Mouse (Mus musculus): ENCODE measurements around the gene Olfr548-ps1. TPM values are rescaled to one million over a fixed set of nuclear protein-coding genes. Genes with fewer than 3 reads are reported as not detected.
"Not testable (repeated sequence)": the region's sequence is repeated elsewhere in the genome, so short reads cannot be mapped to it uniquely, and the experiment has no call there.

Gene Olfr548-ps1
- polyA plus RNA-seq (2015; fragmentation: Nextera tagmentation; extraction: Ambion mirVana), result not detected in 2 replicates

- Histone ChIP-seq H3K4me1 (ENCODE audit: control insufficient read depth, insufficient read depth, low read length) (no peaks in the 10 kb centered on the region), H3K4me2 (ENCODE audit: low read length) (no peak within 1 kb of the TSS), H3K27ac (ENCODE audit: low read length) (no peak within 1 kb of the TSS), H3K9ac (ENCODE audit: low read depth, low read length) (no peak within 1 kb of the TSS), H3K27me3 (ENCODE audit: control insufficient read depth, insufficient read depth, low read depth, low read length) (no peaks in the 10 kb centered on the region), H3K9me3 (replicated peaks; ENCODE audit: control insufficient read depth, low read length, poor library complexity, severe bottlenecking) (no peaks in the 10 kb centered on the region), H3K36me3 (ENCODE audit: control insufficient read depth, insufficient read depth, low read length) (no peaks in the 10 kb centered on the region), H3K4me3 (ENCODE audit: low read depth, low read length) (no peak within 1 kb of the TSS)
- 90% methylated on average over 2 of the region's 2 CpGs for WGBS
- ATAC-seq, result no peak
These were observed at the start of gene Olfr548-ps1 for GRCm38 (mm10) chr7:102540596-102540995. Gene Olfr548-ps1, plus strand, starts transcription at chr7:102540896.

- H3K27ac ChIP-seq (ENCODE audit: low read length); H3K4me1 ChIP-seq (ENCODE audit: control insufficient read depth, insufficient read depth, low read length); H3K9me3 ChIP-seq (replicated peaks; ENCODE audit: control insufficient read depth, low read length, poor library complexity, severe bottlenecking); H3K36me3 ChIP-seq (ENCODE audit: control insufficient read depth, insufficient read depth, low read length); H3K4me3 ChIP-seq (ENCODE audit: low read depth, low read length); H3K4me2 ChIP-seq (ENCODE audit: low read length); ATAC-seq; H3K27me3 ChIP-seq (ENCODE audit: control insufficient read depth, insufficient read depth, low read depth, low read length); H3K9ac ChIP-seq (ENCODE audit: low read depth, low read length): not testable (repeated sequence)
- WGBS, result 56% methylated on average over 7 of the region's 7 CpGs
These were observed 46.3 kb upstream of the Olfr548-ps1 start for GRCm38 (mm10) chr7:102494416-102494815.

GRCm38 (mm10) chr7:102499473-102499872, 41.2 kb upstream of the Olfr548-ps1 start, which contains the start of gene Olfr545:
Gene Olfr545, minus strand, starts transcription at chr7:102499573.
- Histone ChIP-seq H3K4me3 (ENCODE audit: low read depth, low read length) (no peak within 1 kb of the TSS), H3K27me3 (ENCODE audit: control insufficient read depth, insufficient read depth, low read depth, low read length) (no peaks in the 10 kb centered on the region), H3K4me2 (ENCODE audit: low read length) (no peak within 1 kb of the TSS), H3K27ac (ENCODE audit: low read length) (no peak within 1 kb of the TSS), H3K9me3 (replicated peaks; ENCODE audit: control insufficient read depth, low read length, poor library complexity, severe bottlenecking) (no peaks in the 10 kb centered on the region), H3K9ac (ENCODE audit: low read depth, low read length) (no peak within 1 kb of the TSS), H3K36me3 (ENCODE audit: control insufficient read depth, insufficient read depth, low read length) (no peaks in the 10 kb centered on the region), H3K4me1 (ENCODE audit: control insufficient read depth, insufficient read depth, low read length) (no peaks in the 10 kb centered on the region)
- ATAC-seq, result no peak
- WGBS, result 72% methylated on average over 3 of the region's 3 CpGs

- Histone ChIP-seq H3K9me3 (replicated peaks; ENCODE audit: control insufficient read depth, low read length, poor library complexity, severe bottlenecking) (no peaks in the 10 kb centered on the region), H3K36me3 (ENCODE audit: control insufficient read depth, insufficient read depth, low read length) (no peaks in the 10 kb centered on the region), H3K4me3 (ENCODE audit: low read depth, low read length) (no peak overlapping the region), H3K4me1 (ENCODE audit: control insufficient read depth, insufficient read depth, low read length) (no peaks in the 10 kb centered on the region), H3K27ac (ENCODE audit: low read length) (no peak overlapping the region), H3K4me2 (ENCODE audit: low read length) (no peak overlapping the region), H3K9ac (ENCODE audit: low read depth, low read length) (no peak overlapping the region), H3K27me3 (ENCODE audit: control insufficient read depth, insufficient read depth, low read depth, low read length) (no peaks in the 10 kb centered on the region)
- WGBS, result 82% methylated on average over 5 of the region's 5 CpGs
- ATAC-seq, result no peak
These were observed 38.7 kb upstream of the Olfr548-ps1 start for GRCm38 (mm10) chr7:102501986-102502385.

- WGBS, result 54% methylated on average over 3 of the region's 3 CpGs
- ATAC-seq, result peak; percentile 92
- Histone ChIP-seq H3K4me1 (ENCODE audit: control insufficient read depth, insufficient read depth, low read length) (no peaks in the 10 kb centered on the region), H3K4me3 (ENCODE audit: low read depth, low read length) (no peak overlapping the region), H3K27me3 (ENCODE audit: control insufficient read depth, insufficient read depth, low read depth, low read length) (no peaks in the 10 kb centered on the region), H3K9ac (ENCODE audit: low read depth, low read length) (no peak overlapping the region), H3K9me3 (replicated peaks; ENCODE audit: control insufficient read depth, low read length, poor library complexity, severe bottlenecking) (no peaks in the 10 kb centered on the region), H3K27ac (ENCODE audit: low read length) (no peak overlapping the region), H3K36me3 (ENCODE audit: control insufficient read depth, insufficient read depth, low read length) (no peaks in the 10 kb centered on the region), H3K4me2 (ENCODE audit: low read length) (no peak overlapping the region)
These were observed 33.8 kb upstream of the Olfr548-ps1 start for GRCm38 (mm10) chr7:102506848-102507247.

GRCm38 (mm10) chr7:102508066-102508465, 32.6 kb upstream of the Olfr548-ps1 start:
- no peak for ATAC-seq
- H3K36me3 ChIP-seq (ENCODE audit: control insufficient read depth, insufficient read depth, low read length), result no peaks in the 10 kb centered on the region

GRCm38 (mm10) chr7:102508666-102509065, 32.0 kb upstream of the Olfr548-ps1 start:
- Histone ChIP-seq H3K36me3 (ENCODE audit: control insufficient read depth, insufficient read depth, low read length) (no peaks in the 10 kb centered on the region), H3K4me3 (ENCODE audit: low read depth, low read length) (no peak overlapping the region), H3K27ac (ENCODE audit: low read length) (no peak overlapping the region), H3K9me3 (replicated peaks; ENCODE audit: control insufficient read depth, low read length, poor library complexity, severe bottlenecking) (no peaks in the 10 kb centered on the region), H3K27me3 (ENCODE audit: control insufficient read depth, insufficient read depth, low read depth, low read length) (no peaks in the 10 kb centered on the region), H3K4me2 (ENCODE audit: low read length) (no peak overlapping the region), H3K4me1 (ENCODE audit: control insufficient read depth, insufficient read depth, low read length) (0 out of 2 replicates have a peak, but pooled peaks cover 3% of the 10 kb centered on the region), H3K9ac (ENCODE audit: low read depth, low read length) (no peak overlapping the region)
- no peak for ATAC-seq
- 85% methylated on average over 6 of the region's 6 CpGs for WGBS

More at GRCm38 (mm10) chr7:102508066-102508465, 32.6 kb upstream of the Olfr548-ps1 start:
- Histone ChIP-seq H3K9me3 (replicated peaks; ENCODE audit: control insufficient read depth, low read length, poor library complexity, severe bottlenecking) (no peaks in the 10 kb centered on the region), H3K9ac (ENCODE audit: low read depth, low read length) (no peak overlapping the region), H3K4me2 (ENCODE audit: low read length) (no peak overlapping the region), H3K27me3 (ENCODE audit: control insufficient read depth, insufficient read depth, low read depth, low read length) (no peaks in the 10 kb centered on the region), H3K4me3 (ENCODE audit: low read depth, low read length) (no peak overlapping the region), H3K4me1 (ENCODE audit: control insufficient read depth, insufficient read depth, low read length) (no peaks in the 10 kb centered on the region), H3K27ac (ENCODE audit: low read length) (no peak overlapping the region)
- 84% methylated on average over 9 of the region's 9 CpGs for WGBS

GRCm38 (mm10) chr7:102509726-102510125, 31.0 kb upstream of the Olfr548-ps1 start:
- no peaks in the 10 kb centered on the region for H3K36me3 ChIP-seq (ENCODE audit: control insufficient read depth, insufficient read depth, low read length)
- H3K27me3 ChIP-seq (ENCODE audit: control insufficient read depth, insufficient read depth, low read depth, low read length), result no peaks in the 10 kb centered on the region
- no peak overlapping the region for H3K4me3 ChIP-seq (ENCODE audit: low read depth, low read length)
- no peak overlapping the region for H3K4me2 ChIP-seq (ENCODE audit: low read length)
- H3K9ac ChIP-seq (ENCODE audit: low read depth, low read length), result no peak overlapping the region
- 71% methylated on average over 7 of the region's 7 CpGs for WGBS
- no peak overlapping the region for H3K27ac ChIP-seq (ENCODE audit: low read length)
- H3K4me1 ChIP-seq (ENCODE audit: control insufficient read depth, insufficient read depth, low read length), result 0 out of 2 replicates have a peak, but pooled peaks cover 3% of the 10 kb centered on the region
- no peaks in the 10 kb centered on the region for H3K9me3 ChIP-seq (replicated peaks; ENCODE audit: control insufficient read depth, low read length, poor library complexity, severe bottlenecking)
- ATAC-seq, result no peak

- WGBS, result 89% methylated on average over 10 of the region's 10 CpGs
- Histone ChIP-seq H3K4me2 (ENCODE audit: low read length) (no peak overlapping the region), H3K9ac (ENCODE audit: low read depth, low read length) (no peak overlapping the region), H3K36me3 (ENCODE audit: control insufficient read depth, insufficient read depth, low read length) (no peaks in the 10 kb centered on the region), H3K4me3 (ENCODE audit: low read depth, low read length) (no peak overlapping the region), H3K27me3 (ENCODE audit: control insufficient read depth, insufficient read depth, low read depth, low read length) (no peaks in the 10 kb centered on the region), H3K9me3 (replicated peaks; ENCODE audit: control insufficient read depth, low read length, poor library complexity, severe bottlenecking) (no peaks in the 10 kb centered on the region), H3K27ac (ENCODE audit: low read length) (no peak overlapping the region), H3K4me1 (ENCODE audit: control insufficient read depth, insufficient read depth, low read length) (0 out of 2 replicates have a peak, but pooled peaks cover 3% of the 10 kb centered on the region)
- ATAC-seq, result no peak
These were observed 28.8 kb upstream of the Olfr548-ps1 start for GRCm38 (mm10) chr7:102511927-102512326.

Measured in midbrain, embryonic 16.5 days (tissue).